Mouse (Mus musculus): ENCODE data around the gene St14. TPM values are rescaled to one million over a fixed set of nuclear protein-coding genes. Genes with fewer than 3 reads are reported as not detected.

St14 gene
- polyA plus RNA-seq, 1 experiment from 2014 or later = 3.6 TPM

DNA sequence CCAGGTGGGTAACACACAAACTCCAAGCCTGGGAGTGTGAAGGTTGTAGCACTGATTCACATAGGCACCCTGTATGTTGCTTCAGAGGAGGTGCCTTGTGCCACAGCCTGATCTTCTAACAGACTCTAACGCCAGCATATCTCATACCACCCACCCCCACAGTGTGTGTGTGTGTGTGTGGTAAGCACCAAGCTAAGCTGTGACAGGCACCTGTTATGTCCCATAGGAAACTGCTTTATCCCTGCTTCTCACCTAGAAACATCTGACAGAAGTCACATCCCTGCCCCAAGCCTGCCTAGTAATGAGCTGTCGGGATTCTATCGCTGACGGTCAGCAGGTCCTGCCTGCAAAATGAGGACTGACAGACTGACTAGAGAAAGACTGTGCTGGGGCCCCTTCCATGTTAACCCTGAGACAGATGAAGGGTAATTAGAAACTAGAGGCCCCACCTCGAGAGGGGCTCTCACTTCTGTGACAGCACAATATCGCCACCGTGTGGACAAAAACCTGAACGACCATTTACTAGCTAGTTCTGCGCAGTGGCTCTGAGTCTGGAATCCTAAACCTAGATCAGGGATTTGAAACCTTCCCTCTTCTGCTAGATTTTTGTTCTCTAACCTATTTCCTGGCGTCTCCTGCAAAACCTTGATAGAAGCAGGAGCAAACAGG lies 45.4 kb downstream of the St14 start:
- Histone ChIP-seq H3K27me3 (ENCODE audit: control insufficient read depth, insufficient read depth, low read length) (peaks cover 19% of the 10 kb centered on the region), H3K4me1 (ENCODE audit: control insufficient read depth, insufficient read depth, low read length) (no peaks in the 10 kb centered on the region), H3K27ac (ENCODE audit: low read length) (no peak overlapping the region), H3K4me3 (ENCODE audit: low read length) (no peak overlapping the region), H3K4me2 (ENCODE audit: low read depth, low read length) (no peak overlapping the region), H3K9ac (ENCODE audit: low read length) (no peak overlapping the region), H3K36me3 (ENCODE audit: control insufficient read depth, insufficient read depth) (no peaks in the 10 kb centered on the region), H3K9me3 (replicated peaks; ENCODE audit: control insufficient read depth, low read length) (no peaks in the 10 kb centered on the region)
- 10% methylated on average over 10 of the region's 10 CpGs for WGBS
- ATAC-seq (replicated peaks; ENCODE audit: extremely low read depth, insufficient read depth, low FRiP score) = no peak

- H3K9ac ChIP-seq (ENCODE audit: low read length) = no peak overlapping the region
- H3K36me3 ChIP-seq (ENCODE audit: control insufficient read depth, insufficient read depth) = no peaks in the 10 kb centered on the region
- H3K4me2 ChIP-seq (ENCODE audit: low read depth, low read length) = no peak overlapping the region
- 75% methylated on average over 5 of the region's 5 CpGs for WGBS
- H3K4me1 ChIP-seq (ENCODE audit: control insufficient read depth, insufficient read depth, low read length) = no peaks in the 10 kb centered on the region
- no peaks in the 10 kb centered on the region for H3K9me3 ChIP-seq (replicated peaks; ENCODE audit: control insufficient read depth, low read length)
- H3K27me3 ChIP-seq (ENCODE audit: control insufficient read depth, insufficient read depth, low read length) = peaks cover 19% of the 10 kb centered on the region
- H3K27ac ChIP-seq (ENCODE audit: low read length) = no peak overlapping the region
- ATAC-seq (replicated peaks; ENCODE audit: extremely low read depth, insufficient read depth, low FRiP score) = no peak
- no peak overlapping the region for H3K4me3 ChIP-seq (ENCODE audit: low read length)
Measured at GRCm38 (mm10) chr9:31085556-31085955, 46.1 kb downstream of the St14 start.

GRCm38 (mm10) chr9:31082771-31083170 lies 48.9 kb downstream of the St14 start:
- Histone ChIP-seq H3K27me3 (ENCODE audit: control insufficient read depth, insufficient read depth, low read length) (peaks cover 19% of the 10 kb centered on the region), H3K4me3 (ENCODE audit: low read length) (no peak overlapping the region), H3K27ac (ENCODE audit: low read length) (no peak overlapping the region), H3K9ac (ENCODE audit: low read length) (no peak overlapping the region), H3K4me2 (ENCODE audit: low read depth, low read length) (no peak overlapping the region), H3K36me3 (ENCODE audit: control insufficient read depth, insufficient read depth) (no peaks in the 10 kb centered on the region), H3K4me1 (ENCODE audit: control insufficient read depth, insufficient read depth, low read length) (no peaks in the 10 kb centered on the region), H3K9me3 (replicated peaks; ENCODE audit: control insufficient read depth, low read length) (no peaks in the 10 kb centered on the region)
- WGBS = 71% methylated on average over 6 of the region's 6 CpGs
- ATAC-seq (replicated peaks; ENCODE audit: extremely low read depth, insufficient read depth, low FRiP score) = no peak

DNA sequence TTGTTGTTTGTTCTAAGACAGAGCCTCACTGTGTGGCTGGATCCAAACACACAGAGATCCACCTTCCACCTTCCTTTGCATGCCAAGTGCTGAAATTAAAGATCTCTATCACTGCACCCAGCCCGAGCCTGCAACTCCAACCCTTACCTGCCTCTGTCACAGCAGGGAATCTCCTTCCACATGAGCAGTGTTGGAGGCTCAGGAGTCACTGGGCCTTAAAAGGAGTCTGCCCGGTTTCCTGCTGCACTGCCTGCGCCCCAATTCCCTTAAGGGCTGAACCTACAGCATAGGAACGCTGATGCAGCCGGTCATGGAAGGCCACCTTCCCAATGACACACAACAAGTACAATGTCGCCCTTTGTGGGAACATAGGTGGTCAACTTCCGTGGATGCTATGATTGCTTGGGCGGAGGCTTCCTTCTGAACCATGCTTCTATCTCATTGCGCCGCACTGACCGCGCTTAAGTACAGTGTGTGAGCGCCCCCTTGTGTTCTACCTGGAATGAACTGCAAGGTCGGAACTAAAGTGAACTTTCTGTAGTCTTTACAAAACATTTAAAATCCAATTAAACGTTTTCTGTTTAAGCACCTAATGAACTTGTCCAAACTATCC lies 49.5 kb downstream of the St14 start:
- no peak for ATAC-seq (replicated peaks; ENCODE audit: extremely low read depth, insufficient read depth, low FRiP score)
- Histone ChIP-seq H3K4me2 (ENCODE audit: low read depth, low read length) (no peak overlapping the region; the same call in 1 of the 2 replicates), H3K27ac (ENCODE audit: low read length) (no peak overlapping the region), H3K4me3 (ENCODE audit: low read length) (no peak overlapping the region), H3K9ac (ENCODE audit: low read length) (no peak overlapping the region), H3K4me1 (ENCODE audit: control insufficient read depth, insufficient read depth, low read length) (peaks cover 4% of the 10 kb centered on the region; the same call in 1 of the 2 replicates), H3K9me3 (replicated peaks; ENCODE audit: control insufficient read depth, low read length) (no peaks in the 10 kb centered on the region), H3K27me3 (ENCODE audit: control insufficient read depth, insufficient read depth, low read length) (peaks cover 19% of the 10 kb centered on the region), H3K36me3 (ENCODE audit: control insufficient read depth, insufficient read depth) (no peaks in the 10 kb centered on the region)
- WGBS = 11% methylated on average over 15 of the region's 15 CpGs

DNA sequence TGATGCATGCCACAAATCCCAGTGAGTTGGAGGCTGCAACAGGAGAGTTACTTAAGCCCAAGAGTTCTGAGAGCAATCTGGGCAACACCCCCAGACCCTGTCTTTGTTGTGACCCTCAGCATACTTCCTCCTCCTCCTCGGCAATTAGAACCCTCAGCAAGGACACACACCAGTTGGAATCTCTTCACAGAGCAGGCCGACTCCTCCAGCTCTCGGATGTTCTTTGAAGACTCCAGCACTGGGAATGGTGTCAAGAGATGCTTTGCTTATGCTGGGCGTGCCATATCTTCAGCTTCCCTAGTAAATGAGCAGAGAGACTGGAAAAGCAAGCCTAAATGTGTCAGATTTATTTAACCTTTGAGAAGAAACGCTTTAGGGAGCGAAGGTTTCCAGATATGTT lies 50.9 kb downstream of the St14 start:
- 65% methylated on average over 6 of the region's 6 CpGs for WGBS
- Histone ChIP-seq H3K36me3 (ENCODE audit: control insufficient read depth, insufficient read depth) (no peaks in the 10 kb centered on the region), H3K27me3 (ENCODE audit: control insufficient read depth, insufficient read depth, low read length) (peaks cover 18% of the 10 kb centered on the region), H3K27ac (ENCODE audit: low read length) (no peak overlapping the region), H3K4me3 (ENCODE audit: low read length) (no peak overlapping the region), H3K9me3 (replicated peaks; ENCODE audit: control insufficient read depth, low read length) (no peaks in the 10 kb centered on the region), H3K4me2 (ENCODE audit: low read depth, low read length) (no peak overlapping the region), H3K9ac (ENCODE audit: low read length) (no peak overlapping the region), H3K4me1 (ENCODE audit: control insufficient read depth, insufficient read depth, low read length) (peaks cover 4% of the 10 kb centered on the region; the same call in 1 of the 2 replicates)
- no peak for ATAC-seq (replicated peaks; ENCODE audit: extremely low read depth, insufficient read depth, low FRiP score)

GRCm38 (mm10) chr9:31074836-31075235 lies 56.8 kb downstream of the St14 start:
- H3K36me3 ChIP-seq (ENCODE audit: control insufficient read depth, insufficient read depth) = peaks cover 2% of the 10 kb centered on the region; the same call in 1 of the 2 replicates
- H3K4me1 ChIP-seq (ENCODE audit: control insufficient read depth, insufficient read depth, low read length) = peaks cover 4% of the 10 kb centered on the region; the same call in 1 of the 2 replicates
- no peak for ATAC-seq (replicated peaks; ENCODE audit: extremely low read depth, insufficient read depth, low FRiP score)
- H3K27me3 ChIP-seq (ENCODE audit: control insufficient read depth, insufficient read depth, low read length) = no peaks in the 10 kb centered on the region
- H3K9me3 ChIP-seq (replicated peaks; ENCODE audit: control insufficient read depth, low read length) = no peaks in the 10 kb centered on the region
- 83% methylated on average over 10 of the region's 10 CpGs for WGBS
- H3K9ac ChIP-seq (ENCODE audit: low read length) = no peak overlapping the region
- H3K4me2 ChIP-seq (ENCODE audit: low read depth, low read length) = no peak overlapping the region
- no peak overlapping the region for H3K27ac ChIP-seq (ENCODE audit: low read length)
- H3K4me3 ChIP-seq (ENCODE audit: low read length) = no peak overlapping the region

- Histone ChIP-seq H3K27me3 (ENCODE audit: control insufficient read depth, insufficient read depth, low read length) (no peaks in the 10 kb centered on the region), H3K4me3 (ENCODE audit: low read length) (no peak overlapping the region), H3K27ac (ENCODE audit: low read length) (no peak overlapping the region), H3K4me2 (ENCODE audit: low read depth, low read length) (no peak overlapping the region), H3K36me3 (ENCODE audit: control insufficient read depth, insufficient read depth) (peaks cover 5% of the 10 kb centered on the region), H3K4me1 (ENCODE audit: control insufficient read depth, insufficient read depth, low read length) (peaks cover 4% of the 10 kb centered on the region; the same call in 1 of the 2 replicates), H3K9ac (ENCODE audit: low read length) (no peak overlapping the region), H3K9me3 (replicated peaks; ENCODE audit: control insufficient read depth, low read length) (no peaks in the 10 kb centered on the region)
- no peak for ATAC-seq (replicated peaks; ENCODE audit: extremely low read depth, insufficient read depth, low FRiP score)
- WGBS = 69% methylated on average over 7 of the region's 7 CpGs
Measured at GRCm38 (mm10) chr9:31073797-31074196, 57.9 kb downstream of the St14 start.

DNA sequence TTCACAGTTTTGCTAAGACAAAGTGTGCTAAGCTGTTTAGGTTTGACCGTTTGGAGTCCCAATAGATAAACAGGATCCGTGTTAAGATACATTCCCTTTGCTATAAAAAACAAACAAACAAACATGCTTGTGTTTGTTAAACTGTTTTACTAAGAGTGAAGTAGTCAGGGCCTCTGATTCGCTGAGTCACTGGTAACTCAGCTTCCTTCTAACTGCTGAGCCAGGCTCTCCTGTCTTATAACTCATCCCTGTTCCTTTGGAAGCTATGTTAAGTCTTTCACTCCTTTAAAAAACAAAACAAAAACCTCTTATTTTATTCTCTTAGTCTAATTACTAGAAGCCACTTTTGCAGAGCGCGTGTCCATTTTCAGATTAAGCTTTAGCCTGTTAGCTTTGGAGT lies 59.4 kb downstream of the St14 start:
- Histone ChIP-seq H3K4me1 (ENCODE audit: control insufficient read depth, insufficient read depth, low read length) (peaks cover under 1% of the 10 kb centered on the region; the same call in 1 of the 2 replicates), H3K4me2 (ENCODE audit: low read depth, low read length) (no peak overlapping the region), H3K36me3 (ENCODE audit: control insufficient read depth, insufficient read depth) (peaks cover 7% of the 10 kb centered on the region), H3K9ac (ENCODE audit: low read length) (no peak overlapping the region), H3K27ac (ENCODE audit: low read length) (no peak overlapping the region), H3K4me3 (ENCODE audit: low read length) (no peak overlapping the region), H3K27me3 (ENCODE audit: control insufficient read depth, insufficient read depth, low read length) (no peaks in the 10 kb centered on the region), H3K9me3 (replicated peaks; ENCODE audit: control insufficient read depth, low read length) (no peaks in the 10 kb centered on the region)
- 89% methylated on average over 5 of the region's 5 CpGs for WGBS
- no peak for ATAC-seq (replicated peaks; ENCODE audit: extremely low read depth, insufficient read depth, low FRiP score)

GRCm38 (mm10) chr9:31070706-31071105 lies 60.9 kb downstream of the St14 start:
- Histone ChIP-seq H3K27ac (ENCODE audit: low read length) (no peak overlapping the region), H3K4me2 (ENCODE audit: low read depth, low read length) (no peak overlapping the region), H3K9me3 (replicated peaks; ENCODE audit: control insufficient read depth, low read length) (no peaks in the 10 kb centered on the region), H3K4me3 (ENCODE audit: low read length) (no peak overlapping the region), H3K4me1 (ENCODE audit: control insufficient read depth, insufficient read depth, low read length) (no peaks in the 10 kb centered on the region), H3K9ac (ENCODE audit: low read length) (no peak overlapping the region), H3K36me3 (ENCODE audit: control insufficient read depth, insufficient read depth) (peaks cover 13% of the 10 kb centered on the region), H3K27me3 (ENCODE audit: control insufficient read depth, insufficient read depth, low read length) (no peaks in the 10 kb centered on the region)
- WGBS = 97% methylated on average over 8 of the region's 8 CpGs
- no peak for ATAC-seq (replicated peaks; ENCODE audit: extremely low read depth, insufficient read depth, low FRiP score)

All from heart, embryonic 16.5 days (tissue).